Mouse (Mus musculus): Measurements from ENCODE around the gene Aqp3. TPM values are rescaled to one million over a fixed set of nuclear protein-coding genes. Genes with fewer than 3 reads are reported as not detected.

The Aqp3 gene
- polyA plus RNA-seq, 1 experiment from 2014 or later = 0.17 TPM

DNA sequence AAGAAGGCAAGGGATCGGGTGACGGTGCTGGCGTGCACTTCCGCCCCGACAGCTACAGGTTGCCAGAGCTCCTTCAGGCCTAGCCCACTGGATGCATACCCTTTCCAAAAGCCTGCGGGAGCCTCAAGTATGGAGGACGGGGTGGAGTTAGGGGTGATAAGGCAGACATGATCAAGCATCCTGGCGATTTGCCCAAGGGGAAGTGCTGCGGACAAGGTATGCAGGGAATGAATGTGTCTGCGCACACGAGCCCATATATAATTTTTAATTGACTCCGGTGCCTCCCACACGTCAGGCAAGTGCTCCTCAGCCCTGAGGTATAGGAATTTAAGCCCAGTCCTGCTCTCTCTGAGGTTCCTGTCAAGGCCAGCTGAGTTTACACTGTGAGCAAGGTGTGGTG is 42.9 kb downstream of the Aqp3 start:
- H3K4me2 ChIP-seq (replicated peaks) = no peak overlapping the region
- 82% methylated on average over 13 of the region's 13 CpGs for WGBS
- H3K4me1 ChIP-seq (replicated peaks; ENCODE audit: control insufficient read depth, insufficient read depth, low read length) = no peaks in the 10 kb centered on the region
- H3K9ac ChIP-seq = no peak overlapping the region
- no peaks in the 10 kb centered on the region for H3K27me3 ChIP-seq (ENCODE audit: control insufficient read depth, insufficient read depth, low read length)
- no peak for ATAC-seq (ENCODE audit: low FRiP score)
- no peaks in the 10 kb centered on the region for H3K9me3 ChIP-seq (ENCODE audit: control insufficient read depth, low read length)
- no peak overlapping the region for H3K4me3 ChIP-seq (replicated peaks; ENCODE audit: low read length)
- no peak overlapping the region for H3K27ac ChIP-seq
- H3K36me3 ChIP-seq (replicated peaks; ENCODE audit: control insufficient read depth, insufficient read depth) = no peaks in the 10 kb centered on the region
- no peak for DNase-seq (ENCODE audit: low spot score)

DNA sequence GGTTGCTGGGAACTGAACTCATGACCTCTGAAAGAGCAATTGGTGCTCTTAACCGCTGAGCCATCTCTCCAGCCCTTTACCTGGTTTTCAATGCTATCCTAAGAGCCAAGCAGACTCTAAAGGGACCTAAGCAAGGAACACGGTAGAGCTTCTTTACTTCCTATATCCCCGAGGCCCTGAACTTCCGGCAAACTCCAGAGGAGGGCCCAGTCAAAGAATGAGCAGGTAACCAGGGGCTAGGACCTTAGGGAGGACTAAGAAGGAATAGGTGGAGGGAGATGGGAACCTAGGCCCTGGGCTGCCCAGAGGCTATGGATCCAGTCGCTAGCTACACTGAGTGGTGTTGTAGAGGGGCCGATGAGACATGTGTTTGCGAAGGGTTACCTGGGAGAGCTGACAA is 46.2 kb downstream of the Aqp3 start:
- no peak overlapping the region for H3K9ac ChIP-seq
- no peaks in the 10 kb centered on the region for H3K27me3 ChIP-seq (ENCODE audit: control insufficient read depth, insufficient read depth, low read length)
- no peak overlapping the region for H3K4me3 ChIP-seq (replicated peaks; ENCODE audit: low read length)
- H3K4me1 ChIP-seq (replicated peaks; ENCODE audit: control insufficient read depth, insufficient read depth, low read length) = no peaks in the 10 kb centered on the region
- 85% methylated on average over 7 of the region's 7 CpGs for WGBS
- no peak overlapping the region for H3K4me2 ChIP-seq (replicated peaks)
- no peaks in the 10 kb centered on the region for H3K9me3 ChIP-seq (ENCODE audit: control insufficient read depth, low read length)
- ATAC-seq (ENCODE audit: low FRiP score) (no peak), DNase-seq (ENCODE audit: low spot score) (no peak)
- H3K36me3 ChIP-seq (replicated peaks; ENCODE audit: control insufficient read depth, insufficient read depth) = no peaks in the 10 kb centered on the region
- no peak overlapping the region for H3K27ac ChIP-seq

DNA sequence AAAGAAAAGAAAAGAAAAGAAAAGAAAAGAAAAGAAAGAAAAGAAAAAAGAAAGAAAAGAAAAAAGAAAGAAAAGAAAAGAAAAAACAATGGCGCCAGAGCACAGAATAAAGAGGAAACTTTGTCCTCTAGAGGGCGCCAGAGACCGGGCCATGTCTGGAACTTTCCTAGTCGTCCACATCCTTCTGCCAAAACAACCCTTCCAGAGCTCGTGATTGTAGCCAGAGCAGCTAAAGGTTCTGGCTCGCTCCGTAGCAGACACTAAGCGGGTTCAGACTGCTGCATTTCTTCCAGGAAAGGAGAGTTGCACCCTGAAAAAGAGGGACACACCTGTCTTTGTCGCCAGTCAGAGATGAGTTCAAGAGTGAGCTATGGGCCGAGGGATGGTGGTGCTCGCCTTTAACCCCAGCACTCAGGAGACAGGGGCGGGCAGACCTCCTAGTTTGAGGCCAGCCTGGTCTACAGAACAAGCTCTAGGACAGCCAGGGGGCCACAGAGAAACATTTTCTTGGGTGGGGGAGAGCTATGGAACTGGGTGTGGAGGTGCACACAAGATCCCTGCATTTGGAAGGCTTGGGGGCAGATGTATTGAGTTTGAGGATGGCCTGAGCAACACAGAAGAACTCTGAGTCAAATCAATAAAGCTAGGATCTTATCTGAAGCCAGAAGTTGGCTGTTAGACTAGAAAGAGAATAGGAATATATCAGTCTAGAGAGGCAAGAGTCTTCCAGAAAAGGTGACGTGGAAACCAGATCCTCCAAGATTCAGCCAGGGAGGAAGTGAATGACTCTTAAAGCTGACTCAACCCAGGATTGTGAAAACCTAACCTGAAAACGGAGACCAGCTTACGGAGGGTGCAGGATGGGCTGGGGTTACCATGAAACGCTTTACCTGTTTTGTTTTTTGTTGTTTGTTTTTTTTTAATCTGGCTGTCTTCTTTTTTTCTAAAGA is 47.0 kb downstream of the Aqp3 start:
- Histone ChIP-seq H3K4me2 (replicated peaks) (peak overlapping the region; percentile 48), H3K4me1 (replicated peaks; ENCODE audit: control insufficient read depth, insufficient read depth, low read length) (no peaks in the 10 kb centered on the region), H3K4me3 (replicated peaks; ENCODE audit: low read length) (no peak overlapping the region), H3K27ac (no peak overlapping the region), H3K27me3 (ENCODE audit: control insufficient read depth, insufficient read depth, low read length) (no peaks in the 10 kb centered on the region), H3K9ac (peak overlapping the region; percentile 49), H3K9me3 (ENCODE audit: control insufficient read depth, low read length) (no peaks in the 10 kb centered on the region), H3K36me3 (replicated peaks; ENCODE audit: control insufficient read depth, insufficient read depth) (no peaks in the 10 kb centered on the region)
- 35% methylated on average over 16 of the region's 16 CpGs for WGBS
- DNase-seq (ENCODE audit: low spot score) (peak; percentile 95), ATAC-seq (ENCODE audit: low FRiP score) (peak; percentile 78; the same call in 1 of the 2 replicates)

DNA sequence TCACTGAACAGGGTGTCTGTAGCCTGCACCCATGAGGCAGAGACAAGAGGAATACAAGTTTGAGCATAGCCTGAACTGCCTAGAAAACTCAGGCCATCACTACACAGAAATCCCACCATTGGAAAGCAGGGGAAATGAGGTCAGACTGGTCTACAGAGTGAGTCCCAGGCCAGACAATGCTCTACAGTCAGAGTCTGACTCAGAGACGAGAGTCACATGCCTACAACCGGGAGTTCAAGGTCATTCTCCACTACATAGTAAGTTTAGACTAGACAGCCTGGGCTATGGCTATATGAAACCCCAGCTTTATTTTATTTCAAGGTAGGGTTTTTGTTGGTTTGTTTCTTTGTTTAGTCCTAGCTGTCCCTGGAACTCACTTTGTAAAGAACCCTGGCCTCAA is 49.1 kb downstream of the Aqp3 start:
- ATAC-seq (ENCODE audit: low FRiP score) = no peak
- Histone ChIP-seq H3K9me3 (ENCODE audit: control insufficient read depth, low read length) (no peaks in the 10 kb centered on the region), H3K27ac (no peak overlapping the region), H3K36me3 (replicated peaks; ENCODE audit: control insufficient read depth, insufficient read depth) (no peaks in the 10 kb centered on the region), H3K4me2 (replicated peaks) (no peak overlapping the region), H3K9ac (no peak overlapping the region), H3K4me3 (replicated peaks; ENCODE audit: low read length) (no peak overlapping the region), H3K4me1 (replicated peaks; ENCODE audit: control insufficient read depth, insufficient read depth, low read length) (no peaks in the 10 kb centered on the region), H3K27me3 (ENCODE audit: control insufficient read depth, insufficient read depth, low read length) (no peaks in the 10 kb centered on the region)
- DNase-seq (ENCODE audit: low spot score) = no peak
- WGBS = 66% methylated on average over 2 of the region's 2 CpGs

DNA sequence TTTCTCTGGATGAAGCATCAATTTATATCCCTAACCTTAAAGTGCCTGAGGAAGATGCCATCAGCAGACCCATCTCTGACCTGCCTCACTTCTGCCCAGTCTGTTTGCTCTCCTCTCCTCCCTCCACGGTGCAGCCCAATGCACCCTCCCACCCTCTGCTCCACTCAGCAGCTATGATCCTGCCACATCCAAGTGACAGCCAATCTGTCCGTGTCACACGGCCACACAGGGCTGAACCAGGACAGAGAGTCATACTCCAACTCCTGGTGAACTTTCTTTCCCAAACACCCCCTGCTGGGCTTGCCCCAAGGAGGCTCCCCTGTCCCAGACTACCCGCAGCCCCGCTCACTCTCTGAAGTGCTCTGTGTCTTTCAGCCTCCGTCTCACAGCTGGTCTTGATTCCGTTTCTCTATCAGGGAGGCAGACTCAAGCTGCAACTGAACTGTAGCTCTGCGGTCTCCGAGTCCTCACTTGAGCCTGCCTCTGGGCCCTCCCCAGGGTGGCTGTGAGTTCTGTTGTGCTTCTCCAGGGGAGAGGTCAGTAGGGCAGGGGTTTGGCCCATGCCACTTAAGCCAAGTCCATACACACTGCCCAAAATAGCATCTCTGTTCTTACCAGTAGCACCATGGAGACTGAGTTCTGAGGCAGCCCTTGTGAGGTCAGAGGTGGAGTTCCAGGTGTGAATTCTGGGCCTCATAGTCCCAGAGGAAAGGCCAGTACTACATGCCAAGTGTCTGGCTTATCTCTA is 50.3 kb downstream of the Aqp3 start, which contains the start of gene Aqp7:
Gene Aqp7, minus strand, starts transcription at position 616 of the 748 bp plus-strand sequence.
- ATAC-seq (ENCODE audit: low FRiP score) (no peak), DNase-seq (ENCODE audit: low spot score) (no peak)
- Histone ChIP-seq H3K4me2 (replicated peaks) (no peak within 1 kb of the TSS), H3K4me1 (replicated peaks; ENCODE audit: control insufficient read depth, insufficient read depth, low read length) (no peaks in the 10 kb centered on the region), H3K27ac (no peak within 1 kb of the TSS), H3K9me3 (ENCODE audit: control insufficient read depth, low read length) (no peaks in the 10 kb centered on the region), H3K4me3 (replicated peaks; ENCODE audit: low read length) (no peak within 1 kb of the TSS), H3K36me3 (replicated peaks; ENCODE audit: control insufficient read depth, insufficient read depth) (no peaks in the 10 kb centered on the region), H3K27me3 (ENCODE audit: control insufficient read depth, insufficient read depth, low read length) (no peaks in the 10 kb centered on the region), H3K9ac (no peak within 1 kb of the TSS)
- 40% methylated on average over 9 of the region's 9 CpGs for WGBS

DNA sequence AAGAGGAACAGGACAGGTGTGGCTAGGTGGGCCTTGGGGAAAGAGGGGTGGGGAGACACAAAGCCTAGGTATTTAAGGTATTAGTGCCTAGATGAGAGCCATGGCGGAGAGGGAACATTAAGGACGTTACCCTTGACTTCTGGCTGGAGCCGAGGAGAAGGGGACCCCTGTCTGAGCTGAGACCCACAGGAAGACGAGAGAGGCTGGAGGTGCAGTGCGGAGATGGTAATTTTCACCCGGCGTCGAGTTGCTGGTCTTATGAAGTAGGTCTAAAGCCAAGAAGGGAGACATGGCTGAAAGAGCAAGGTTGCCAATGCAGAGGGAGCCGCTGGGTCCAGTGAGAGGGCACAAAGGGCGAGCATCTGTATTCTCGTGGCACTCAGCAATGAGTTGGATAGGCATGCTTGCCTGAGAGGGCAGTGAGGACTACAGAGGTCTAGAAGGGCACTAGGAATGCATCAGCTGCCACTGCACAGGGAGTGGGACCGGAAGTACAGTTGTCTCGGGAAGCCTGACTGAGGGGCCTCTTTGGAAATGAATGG is 51.7 kb downstream of the Aqp3 start:
- Histone ChIP-seq H3K27ac (no peak overlapping the region), H3K27me3 (ENCODE audit: control insufficient read depth, insufficient read depth, low read length) (no peaks in the 10 kb centered on the region), H3K9ac (no peak overlapping the region), H3K4me3 (replicated peaks; ENCODE audit: low read length) (no peak overlapping the region), H3K36me3 (replicated peaks; ENCODE audit: control insufficient read depth, insufficient read depth) (no peaks in the 10 kb centered on the region), H3K4me1 (replicated peaks; ENCODE audit: control insufficient read depth, insufficient read depth, low read length) (no peaks in the 10 kb centered on the region), H3K9me3 (ENCODE audit: control insufficient read depth, low read length) (no peaks in the 10 kb centered on the region), H3K4me2 (replicated peaks) (no peak overlapping the region)
- ATAC-seq (ENCODE audit: low FRiP score) (no peak), DNase-seq (ENCODE audit: low spot score) (no peak)
- WGBS = 86% methylated on average over 13 of the region's 13 CpGs

DNA sequence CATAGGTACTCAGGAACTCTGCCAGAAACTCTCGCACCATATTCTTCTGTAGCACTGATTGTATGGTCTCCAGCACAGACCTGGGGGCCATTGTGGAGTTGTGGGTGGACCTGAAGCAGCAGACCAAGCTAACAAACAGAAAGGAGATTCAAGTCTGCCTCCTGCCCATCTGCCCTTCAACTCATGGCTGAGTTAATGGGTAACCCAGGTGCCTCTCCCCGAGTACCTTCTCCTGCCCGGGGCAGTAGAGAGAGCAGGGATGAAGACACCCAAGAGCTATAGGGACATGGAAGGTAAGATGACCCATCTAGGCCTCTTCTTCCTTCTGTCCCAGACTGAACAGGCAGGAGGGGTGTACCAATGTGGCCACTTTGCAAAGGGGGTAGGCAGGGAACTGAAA is 52.7 kb downstream of the Aqp3 start:
- DNase-seq (ENCODE audit: low spot score) (no peak), ATAC-seq (ENCODE audit: low FRiP score) (no peak)
- H3K9me3 ChIP-seq (ENCODE audit: control insufficient read depth, low read length) = no peaks in the 10 kb centered on the region
- H3K27ac ChIP-seq = no peak overlapping the region
- 75% methylated on average over 3 of the region's 3 CpGs for WGBS
- no peaks in the 10 kb centered on the region for H3K27me3 ChIP-seq (ENCODE audit: control insufficient read depth, insufficient read depth, low read length)
- no peaks in the 10 kb centered on the region for H3K4me1 ChIP-seq (replicated peaks; ENCODE audit: control insufficient read depth, insufficient read depth, low read length)
- H3K9ac ChIP-seq = no peak overlapping the region
- H3K36me3 ChIP-seq (replicated peaks; ENCODE audit: control insufficient read depth, insufficient read depth) = no peaks in the 10 kb centered on the region
- H3K4me3 ChIP-seq (replicated peaks; ENCODE audit: low read length) = no peak overlapping the region
- no peak overlapping the region for H3K4me2 ChIP-seq (replicated peaks)

DNA sequence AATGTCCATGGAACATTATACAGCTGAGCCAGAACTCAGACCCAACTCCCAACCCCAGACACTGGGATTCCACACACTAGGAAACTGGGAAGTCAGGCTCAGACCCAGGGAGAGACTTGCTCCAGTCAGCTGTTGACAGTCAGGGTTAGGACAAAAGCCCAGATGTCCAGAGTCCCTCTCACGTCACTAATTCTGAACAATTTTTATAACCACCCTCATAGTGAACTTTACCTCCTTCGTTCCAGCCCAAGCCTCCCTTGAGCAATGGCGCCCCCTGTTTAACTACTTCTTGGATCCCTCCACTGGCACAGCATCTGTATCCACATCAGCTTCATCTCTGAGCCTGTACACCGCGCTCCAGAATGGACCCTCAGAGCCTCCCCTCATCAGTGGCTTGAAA is 54.0 kb downstream of the Aqp3 start:
- Histone ChIP-seq H3K9ac (no peak overlapping the region), H3K4me2 (replicated peaks) (no peak overlapping the region), H3K27me3 (ENCODE audit: control insufficient read depth, insufficient read depth, low read length) (no peaks in the 10 kb centered on the region), H3K9me3 (ENCODE audit: control insufficient read depth, low read length) (no peaks in the 10 kb centered on the region), H3K36me3 (replicated peaks; ENCODE audit: control insufficient read depth, insufficient read depth) (no peaks in the 10 kb centered on the region), H3K4me1 (replicated peaks; ENCODE audit: control insufficient read depth, insufficient read depth, low read length) (no peaks in the 10 kb centered on the region), H3K27ac (no peak overlapping the region), H3K4me3 (replicated peaks; ENCODE audit: low read length) (no peak overlapping the region)
- DNase-seq (ENCODE audit: low spot score) (no peak), ATAC-seq (ENCODE audit: low FRiP score) (no peak)
- WGBS = 78% methylated on average over 5 of the region's 5 CpGs

DNA sequence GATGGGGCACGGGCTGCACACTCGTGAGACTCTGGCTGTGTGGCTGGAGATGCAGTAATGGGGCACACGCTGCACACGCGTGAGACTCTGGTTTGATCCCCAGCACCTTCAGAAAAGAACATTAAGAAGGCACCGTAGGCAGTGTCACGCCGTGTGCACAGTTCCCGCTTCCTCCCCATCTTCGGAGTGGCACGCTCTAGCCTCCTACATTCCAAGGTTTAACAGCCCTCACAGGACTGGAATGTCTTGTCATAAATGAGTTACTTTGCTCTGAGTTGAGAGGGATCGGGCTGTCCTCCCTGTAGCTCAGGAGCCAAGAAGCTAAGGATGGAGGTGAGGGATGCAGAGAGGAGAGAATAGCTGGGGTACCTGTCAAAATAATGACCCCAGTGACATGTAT is 55.1 kb downstream of the Aqp3 start:
- Histone ChIP-seq H3K4me2 (replicated peaks) (no peak overlapping the region), H3K4me3 (replicated peaks; ENCODE audit: low read length) (no peak overlapping the region), H3K27me3 (ENCODE audit: control insufficient read depth, insufficient read depth, low read length) (no peaks in the 10 kb centered on the region), H3K9ac (no peak overlapping the region), H3K9me3 (ENCODE audit: control insufficient read depth, low read length) (no peaks in the 10 kb centered on the region), H3K36me3 (replicated peaks; ENCODE audit: control insufficient read depth, insufficient read depth) (no peaks in the 10 kb centered on the region), H3K27ac (no peak overlapping the region), H3K4me1 (replicated peaks; ENCODE audit: control insufficient read depth, insufficient read depth, low read length) (no peaks in the 10 kb centered on the region)
- ATAC-seq (ENCODE audit: low FRiP score) = no peak
- no peak for DNase-seq (ENCODE audit: low spot score)
- WGBS = 84% methylated on average over 12 of the region's 12 CpGs
